Mouse (Mus musculus): ENCODE results near the gene Glipr1.
"Not testable (repeated sequence)": the region's sequence is repeated elsewhere in the genome, so short reads cannot be mapped to it uniquely, and the experiment has no call there.

Gene Glipr1

DNA sequence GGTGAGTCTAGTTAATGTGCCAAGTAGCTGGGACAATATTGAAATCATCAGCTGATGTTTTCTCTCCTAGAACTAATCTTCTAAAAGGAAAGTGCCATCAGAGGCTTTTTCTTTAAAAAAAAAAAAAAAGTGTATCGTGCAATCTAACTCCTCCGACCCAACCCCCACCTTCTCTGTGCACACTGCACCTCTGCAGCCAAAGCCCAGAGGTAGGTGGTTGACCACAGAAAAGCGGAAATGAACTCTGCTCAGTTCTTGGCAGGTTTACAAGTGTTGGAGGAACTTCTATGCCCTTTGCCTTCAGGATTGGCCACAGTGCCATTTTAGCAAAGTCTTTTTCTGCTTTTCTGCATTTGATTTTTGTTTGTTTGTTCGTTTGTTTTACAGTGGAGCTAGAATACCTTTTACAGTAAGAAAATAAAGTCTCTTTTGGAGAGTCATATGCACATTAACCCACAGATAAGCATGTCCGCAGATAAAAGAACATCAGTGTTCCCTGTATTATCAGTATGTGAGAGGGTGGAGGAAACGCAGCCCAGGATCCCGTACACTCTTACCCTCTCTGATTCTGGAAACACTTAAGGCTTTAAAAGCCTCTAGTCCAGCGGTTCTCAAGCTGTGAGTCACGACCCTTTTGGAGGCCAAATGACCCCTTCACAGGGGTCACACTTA, at the start of gene Glipr1:
Gene Glipr1, minus strand, starts transcription at position 88 of the 672 bp plus-strand sequence.
- no peak for DNase-seq

DNA sequence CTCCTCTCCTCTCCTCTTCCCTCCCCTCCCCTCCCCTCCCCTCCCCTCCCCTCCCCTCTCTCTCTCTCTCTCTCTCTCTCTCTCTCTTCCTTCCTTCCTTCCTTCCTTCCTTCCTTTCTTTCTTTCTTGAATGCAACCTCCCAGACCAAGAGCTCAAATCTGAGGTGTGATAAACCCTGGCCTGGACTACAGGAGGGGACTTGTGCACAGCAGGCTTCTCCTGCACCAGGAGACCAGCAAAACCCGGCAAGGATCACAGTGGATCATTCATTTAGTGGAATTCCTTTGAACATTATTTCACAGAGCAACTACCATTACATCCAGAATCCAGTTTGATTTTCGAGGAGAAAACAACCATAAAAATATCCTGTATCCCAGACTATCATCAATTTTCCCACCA, 49.5 kb upstream of the Glipr1 start:
- not testable (repeated sequence) for DNase-seq

DNA sequence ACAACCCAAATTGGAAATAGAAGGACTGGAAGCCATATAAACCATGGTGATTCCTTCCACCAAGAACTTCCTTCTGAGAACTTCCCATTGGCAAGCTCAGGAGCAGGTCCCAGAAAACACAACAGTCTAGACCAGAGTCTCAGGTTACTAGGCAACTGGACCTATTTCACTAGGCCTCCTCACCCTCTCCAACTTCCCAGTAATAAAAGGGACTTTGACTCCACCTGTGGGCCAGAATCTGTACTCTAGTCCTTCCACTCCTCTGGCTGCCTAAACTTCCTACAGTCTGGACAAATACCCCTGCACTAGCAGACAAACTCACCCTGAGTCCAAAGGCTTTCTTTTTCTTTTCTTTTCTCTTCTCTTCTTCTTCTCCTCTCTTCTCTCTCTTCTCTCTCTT, 48.8 kb upstream of the Glipr1 start:
- DNase-seq: no peak

DNA sequence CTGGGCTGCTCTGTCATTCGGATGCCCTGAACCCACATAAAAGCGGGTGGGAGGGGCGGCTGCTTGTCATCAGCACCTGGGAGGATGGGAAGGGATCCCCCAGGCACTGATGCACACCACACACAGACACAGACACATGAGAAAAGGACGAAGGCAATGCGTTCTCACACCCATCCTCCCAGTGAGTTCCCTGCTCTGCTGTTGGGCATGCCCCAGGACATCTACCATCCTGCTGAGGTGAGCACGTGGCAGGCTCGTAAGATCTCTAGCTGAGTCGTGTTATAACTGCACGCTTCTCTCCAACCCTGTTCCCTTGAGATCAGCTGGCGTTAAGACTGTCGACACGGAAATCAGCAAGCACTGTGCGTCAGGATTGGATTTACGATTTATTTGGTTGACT, 41.9 kb upstream of the Glipr1 start:
- not testable (repeated sequence) for DNase-seq

DNA sequence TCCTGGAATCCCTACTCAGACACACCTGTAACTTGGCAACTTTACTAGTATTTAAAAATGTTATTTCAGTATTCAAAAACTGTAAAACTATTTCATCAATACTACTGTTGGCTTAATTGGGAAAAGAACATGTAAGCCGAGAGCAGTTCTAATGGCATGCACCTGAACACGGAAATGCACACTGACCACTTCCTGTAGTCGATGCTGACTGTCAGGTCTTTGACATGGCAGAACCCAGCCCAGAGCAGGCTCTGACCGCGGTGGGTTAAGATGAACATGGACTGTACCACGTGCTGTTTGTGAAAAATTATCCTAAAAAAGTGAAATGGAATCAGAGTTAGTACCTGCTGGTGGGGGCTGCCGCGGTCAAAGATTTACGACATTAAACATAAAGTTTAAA, 41.1 kb upstream of the Glipr1 start:
- DNase-seq: not testable (repeated sequence)

DNA sequence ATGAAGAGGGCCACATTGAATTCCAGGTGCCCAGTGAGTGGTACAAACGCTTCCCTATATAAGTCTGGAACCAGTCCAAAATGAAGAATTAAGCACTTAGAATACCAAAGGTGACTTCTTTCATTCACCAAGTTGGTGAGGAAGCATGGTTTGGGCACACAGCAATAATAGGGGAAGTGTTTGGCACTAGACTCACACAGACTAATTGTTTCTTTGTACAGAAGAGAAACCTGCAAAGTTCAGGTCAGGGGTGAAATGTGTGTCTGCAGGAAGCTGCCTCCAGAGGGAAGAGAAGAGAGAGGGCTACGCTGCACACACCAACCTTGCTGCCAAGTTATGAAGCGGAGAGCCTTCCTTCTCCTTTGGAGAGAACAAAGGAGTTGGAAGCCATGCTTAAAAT, 26.3 kb upstream of the Glipr1 start:
- not testable (repeated sequence) for DNase-seq

DNA sequence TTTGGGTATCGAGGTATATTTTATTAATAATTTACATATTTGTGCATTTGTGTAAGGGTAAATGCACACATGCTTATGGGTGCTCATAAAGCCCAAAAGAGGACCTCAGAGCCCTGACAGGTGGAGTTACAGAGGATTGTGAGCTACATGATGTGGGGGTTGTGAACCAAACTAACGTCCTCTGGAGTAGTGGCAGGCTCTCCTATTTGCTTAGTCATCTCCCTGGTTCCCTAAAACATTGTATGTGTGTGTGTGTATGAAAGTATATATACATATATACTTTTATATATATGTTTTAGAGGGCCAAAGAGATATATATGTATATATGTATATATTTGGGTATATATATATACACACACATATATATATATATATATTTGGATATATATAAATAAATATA, 21.2 kb upstream of the Glipr1 start:
- no peak for DNase-seq

DNA sequence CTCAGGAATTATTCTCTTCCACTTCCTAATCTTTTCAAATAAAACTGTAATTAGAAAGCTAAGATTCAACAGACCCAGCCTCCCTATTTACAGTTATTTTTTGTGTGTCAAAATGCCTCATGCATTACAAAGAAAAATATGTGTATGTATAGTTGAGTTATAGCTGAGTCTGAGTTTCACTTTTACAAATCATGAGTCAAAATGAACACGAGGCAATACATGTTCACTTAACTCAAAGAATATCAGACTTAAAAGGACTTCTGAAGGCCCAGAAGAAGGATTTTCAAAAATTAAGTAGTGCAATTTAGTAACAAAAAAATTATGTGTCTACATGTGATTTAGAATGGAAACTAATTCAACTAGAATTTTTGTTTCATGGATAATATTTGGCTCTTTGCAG, 7.1 kb upstream of the Glipr1 start:
- DNase-seq: not testable (repeated sequence)

DNA sequence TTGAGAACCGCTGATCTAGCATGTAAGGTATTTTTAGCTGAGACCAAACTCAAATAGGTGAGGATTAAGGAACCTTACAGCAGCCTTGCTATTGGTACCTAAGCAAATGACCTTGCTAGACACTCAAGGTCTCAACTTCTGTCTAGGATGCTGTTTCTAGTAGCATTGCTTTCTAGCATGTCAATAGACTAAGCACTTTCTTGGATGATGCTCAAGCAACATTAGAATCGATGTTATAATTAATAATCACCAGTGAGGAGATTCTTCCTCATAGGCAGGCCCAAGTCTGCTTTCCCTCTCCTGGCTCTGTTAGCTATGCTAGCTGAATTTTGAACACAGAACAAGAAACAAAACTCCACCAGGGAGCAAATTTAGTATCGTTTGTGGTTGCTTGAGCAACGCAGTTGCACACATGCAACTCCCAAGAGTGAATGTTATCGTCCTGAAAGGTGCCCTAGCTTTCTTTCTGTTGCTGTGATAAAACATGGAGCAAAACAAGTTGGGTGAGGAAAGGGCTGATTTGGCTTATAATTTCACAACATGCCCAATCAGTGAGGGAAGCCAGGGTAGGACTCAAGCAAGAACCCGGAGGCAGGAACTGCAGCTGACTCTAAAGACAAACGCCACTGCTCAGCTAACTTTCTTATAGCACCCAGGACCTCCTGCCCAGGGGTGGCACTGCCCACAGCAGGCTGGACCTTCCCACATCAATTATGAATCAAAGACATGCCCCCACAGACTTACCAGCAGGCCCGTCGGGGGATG, 493 bp downstream of the Glipr1 start:
- no peak for DNase-seq

DNA sequence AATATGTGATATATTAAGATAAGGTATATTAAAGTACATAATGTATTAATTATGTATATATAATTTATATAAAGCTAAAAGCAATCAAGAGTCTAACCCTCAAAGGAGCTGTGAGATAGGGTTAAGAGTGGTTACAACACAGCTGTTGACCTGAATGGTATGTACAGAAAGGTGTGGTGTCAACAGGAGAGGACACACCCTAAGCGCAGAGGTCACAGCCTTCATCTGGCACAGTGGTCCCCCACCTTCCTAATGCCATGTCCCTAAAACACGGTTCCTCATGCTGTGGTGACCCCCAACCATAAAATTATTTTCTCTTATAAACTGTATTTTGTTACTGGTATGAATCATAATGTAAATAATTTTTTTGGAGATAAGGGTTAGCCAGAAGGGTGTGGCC, 1.1 kb downstream of the Glipr1 start:
- DNase-seq: no peak

DNA sequence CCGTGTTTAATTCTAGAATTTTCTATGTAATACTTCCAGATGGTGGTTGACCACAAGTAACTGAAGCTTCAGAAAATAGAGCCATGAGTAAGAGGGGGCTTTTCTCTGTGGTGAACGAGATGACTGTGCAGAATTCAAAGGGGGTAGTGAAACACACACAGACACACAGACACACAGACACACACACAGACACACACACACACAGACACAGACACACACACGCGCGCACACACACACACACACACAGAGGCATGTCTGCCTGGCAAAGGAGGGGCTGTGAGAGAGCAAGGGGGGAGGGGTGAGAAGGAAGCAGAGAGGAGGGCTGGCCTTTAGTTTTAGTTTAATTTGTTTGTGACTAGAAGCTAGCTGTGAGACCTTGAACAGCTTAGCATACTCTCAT, 1.9 kb downstream of the Glipr1 start:
- DNase-seq: no peak

DNA sequence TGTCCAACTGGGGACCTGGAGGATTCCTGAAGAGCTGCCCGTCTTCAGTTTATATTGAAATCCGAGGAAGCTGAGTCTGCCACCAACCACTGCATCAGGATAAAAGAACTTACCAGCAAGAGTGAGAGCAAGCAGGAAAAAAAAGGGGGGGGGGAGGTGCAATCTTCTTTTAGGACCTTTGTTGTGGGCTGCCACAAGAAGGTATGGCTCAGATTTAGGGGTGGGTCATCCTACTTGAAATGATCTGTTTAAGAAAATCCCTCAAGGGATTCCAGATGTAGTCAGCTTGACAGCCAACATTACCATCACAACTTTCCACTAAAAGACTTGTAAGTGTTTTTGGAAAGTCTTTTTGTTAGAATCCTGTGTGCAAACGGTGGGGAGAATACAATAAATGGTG, 2.7 kb downstream of the Glipr1 start:
- no peak for DNase-seq

DNA sequence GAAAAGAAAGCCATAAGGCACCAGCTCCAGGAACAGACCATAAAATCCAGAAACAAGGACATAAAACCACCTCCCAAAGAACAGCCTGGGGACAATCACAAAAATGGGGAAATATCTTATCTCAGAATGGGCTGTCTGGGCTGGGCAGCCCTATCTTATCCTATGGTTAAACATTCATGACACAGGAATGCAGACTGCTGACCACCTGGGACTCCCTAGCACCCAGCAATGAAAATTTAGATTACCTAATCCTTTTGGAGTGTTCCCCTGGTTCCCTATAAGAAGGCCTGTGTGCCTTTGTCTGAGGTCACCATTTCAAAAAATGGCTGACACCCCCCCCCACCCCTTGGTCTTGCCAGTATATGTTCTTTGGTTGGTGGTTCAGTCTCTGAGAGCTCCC, 4.8 kb downstream of the Glipr1 start:
- no peak for DNase-seq

DNA sequence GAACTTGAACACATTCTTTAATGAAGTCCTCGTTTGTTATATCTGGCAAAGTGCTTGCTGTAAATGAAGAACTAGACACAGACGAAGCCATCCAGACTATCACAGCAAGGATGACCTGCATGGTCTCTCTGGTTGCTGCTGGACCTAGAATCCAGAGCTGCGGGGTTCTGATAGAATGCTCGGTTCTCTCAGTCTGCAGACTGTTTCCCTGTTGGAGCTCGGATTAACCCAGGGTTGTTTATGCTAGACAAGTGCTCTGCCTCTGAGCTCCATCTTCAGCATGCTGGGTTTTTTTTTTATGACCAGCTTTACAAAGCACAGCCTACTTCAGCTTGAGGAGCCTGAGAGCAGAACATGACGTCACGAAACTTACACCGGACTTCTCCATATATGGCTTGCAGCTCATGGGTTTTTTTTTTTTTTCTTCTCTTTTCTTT, 5.5 kb downstream of the Glipr1 start:
- no peak for DNase-seq

DNA sequence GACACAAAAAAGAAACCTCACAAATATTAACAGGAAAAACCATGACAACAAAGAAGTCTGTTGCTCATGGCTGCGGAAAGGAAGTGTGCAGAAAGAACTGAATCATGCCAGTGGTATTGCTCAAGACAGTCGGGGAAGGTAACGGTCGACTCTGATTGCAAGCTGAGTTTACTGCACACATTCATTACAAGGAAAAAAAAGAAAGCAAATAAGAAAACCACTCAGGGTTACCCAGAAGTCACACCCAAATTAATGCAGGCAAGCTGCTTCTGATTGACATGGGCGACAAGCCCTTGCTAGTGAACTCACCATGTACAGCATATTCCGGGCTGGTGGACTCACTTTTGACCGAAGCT, 5.9 kb downstream of the Glipr1 start:
- no peak for DNase-seq

DNA sequence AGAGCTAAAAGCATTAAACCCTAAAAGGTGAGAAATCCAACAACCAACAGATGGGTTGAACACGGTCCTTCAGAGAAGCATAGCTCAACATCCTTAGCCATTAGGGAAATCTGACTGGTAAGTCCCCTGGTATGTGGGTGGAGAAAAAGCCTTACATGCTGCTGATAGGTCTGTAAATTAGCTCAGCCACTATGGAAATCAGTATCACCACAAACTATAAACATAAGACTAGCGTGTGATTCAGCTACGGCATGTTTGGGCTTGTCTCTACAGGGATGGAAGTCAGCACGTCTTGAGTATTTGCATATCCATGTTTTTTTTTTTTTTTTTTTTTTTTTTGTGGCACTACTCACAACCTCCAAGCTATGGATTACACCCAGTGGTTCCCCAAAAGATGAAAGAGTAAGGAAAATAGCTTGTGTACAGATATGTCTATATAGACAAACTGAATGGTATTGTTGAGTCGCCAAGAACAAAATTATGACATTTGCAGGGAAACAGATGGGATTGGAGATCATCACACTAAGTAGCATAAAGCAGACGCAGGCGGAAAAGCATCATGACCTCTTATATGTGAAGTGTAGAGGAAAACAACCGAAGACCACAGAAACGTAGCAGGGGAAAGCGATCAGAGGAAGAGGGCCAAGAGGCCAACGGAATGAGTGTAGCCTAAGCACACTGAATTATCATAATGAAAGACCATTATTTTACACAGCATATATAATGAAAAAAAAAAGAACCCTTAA, 6.5 kb downstream of the Glipr1 start:
- DNase-seq: no peak

DNA sequence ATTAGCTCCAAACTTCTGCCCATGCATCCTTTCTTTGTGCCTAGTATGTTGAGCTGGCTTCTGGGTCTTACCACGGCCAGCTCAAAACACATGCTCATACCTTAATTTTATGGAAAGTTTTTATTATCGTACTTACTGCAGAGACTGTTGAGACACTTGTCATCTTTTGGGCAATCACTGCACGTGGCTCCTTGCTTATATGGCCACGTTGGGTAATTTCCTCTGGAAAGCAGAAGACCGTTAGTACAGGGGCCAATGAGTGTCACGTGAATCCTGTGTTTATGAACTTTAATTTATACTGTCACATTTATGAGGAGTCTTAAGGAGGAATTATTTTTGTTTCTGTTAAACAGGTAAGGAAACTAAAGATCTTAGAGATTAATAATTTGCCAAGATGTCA, 16.0 kb downstream of the Glipr1 start:
- no peak for DNase-seq

DNA sequence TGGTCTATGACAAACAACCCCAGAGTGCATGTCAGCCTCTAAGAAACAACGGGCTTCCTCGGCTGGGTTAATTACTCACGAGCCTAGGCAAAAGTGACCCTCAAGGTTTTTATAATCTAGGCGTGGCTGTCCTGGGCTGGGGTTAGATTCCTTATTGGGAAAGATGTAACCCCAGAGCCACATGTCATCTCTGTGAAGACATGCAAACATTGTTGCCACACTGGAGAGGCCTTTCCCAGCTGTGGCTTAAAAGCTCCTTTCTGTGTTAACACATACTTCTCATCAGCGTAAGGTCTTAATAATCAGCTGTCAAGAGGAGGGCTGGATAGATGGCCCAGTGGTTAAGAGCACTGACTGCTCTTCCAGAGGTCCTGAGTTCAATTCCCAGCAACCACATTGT, 19.4 kb downstream of the Glipr1 start:
- no peak for DNase-seq

DNA sequence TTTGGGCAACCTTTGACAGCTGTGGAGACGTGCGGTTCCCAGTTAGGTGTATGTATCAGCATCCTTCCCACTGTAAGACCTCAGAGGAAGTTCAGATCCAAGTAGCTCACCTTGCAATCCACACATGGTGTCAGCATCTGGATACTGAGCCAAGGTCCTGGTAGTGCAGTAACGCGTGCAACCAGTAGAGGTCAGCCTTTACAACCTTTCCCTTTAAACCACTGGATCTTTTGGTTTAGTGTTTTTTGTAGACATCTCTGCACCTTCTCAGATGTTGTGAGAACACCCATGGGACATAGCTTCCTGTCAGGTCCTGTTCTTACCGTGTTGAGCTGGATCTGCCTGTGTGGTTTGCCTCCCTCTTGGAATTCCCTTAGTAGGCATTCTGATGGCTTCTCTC, 24.8 kb downstream of the Glipr1 start:
- peak; percentile 53 for DNase-seq

DNA sequence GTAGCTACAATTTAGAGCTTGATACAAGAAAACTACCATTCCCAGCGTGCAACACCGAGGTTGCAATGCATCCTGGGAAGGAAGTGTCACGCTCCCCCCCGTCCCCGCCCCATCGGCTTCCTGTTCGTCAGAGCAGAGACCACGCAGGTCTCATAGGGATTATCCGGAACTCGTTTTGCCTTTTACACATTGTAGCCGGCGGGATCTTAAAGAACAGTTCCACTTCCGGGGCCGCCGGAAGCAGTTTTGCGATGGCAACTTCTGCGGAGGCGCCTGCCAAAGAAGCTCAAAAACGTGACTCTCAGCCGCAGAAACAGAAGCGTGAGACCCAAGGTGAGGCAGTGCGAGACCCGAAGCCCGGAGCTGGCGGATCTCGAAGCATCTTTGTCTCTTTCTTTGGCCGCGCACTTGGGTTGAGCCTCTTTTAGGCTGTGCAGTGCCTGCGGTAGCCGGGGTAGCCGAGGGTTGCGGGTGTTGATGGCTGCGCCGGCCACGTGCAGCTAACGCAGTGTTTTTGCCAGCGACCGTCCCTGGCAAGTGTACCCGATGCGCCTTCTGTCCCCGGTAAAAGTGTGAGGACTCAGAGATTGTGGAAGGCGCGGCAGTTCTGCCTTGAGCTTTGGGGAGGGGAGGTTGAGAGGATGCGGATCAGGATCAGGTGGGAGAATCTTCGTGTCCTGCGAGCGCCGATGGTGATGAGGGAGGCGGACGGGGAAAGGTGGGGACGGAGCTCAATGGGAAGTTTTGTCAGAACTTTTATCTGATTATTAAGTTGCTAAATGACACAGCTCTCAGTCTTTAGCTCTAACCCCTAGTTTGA, 29.7 kb downstream of the Glipr1 start, which contains the start of gene Krr1:
Gene Krr1, plus strand, starts transcription at position 123 of the 820 bp plus-strand sequence.
- DNase-seq: peak; percentile 91

DNA sequence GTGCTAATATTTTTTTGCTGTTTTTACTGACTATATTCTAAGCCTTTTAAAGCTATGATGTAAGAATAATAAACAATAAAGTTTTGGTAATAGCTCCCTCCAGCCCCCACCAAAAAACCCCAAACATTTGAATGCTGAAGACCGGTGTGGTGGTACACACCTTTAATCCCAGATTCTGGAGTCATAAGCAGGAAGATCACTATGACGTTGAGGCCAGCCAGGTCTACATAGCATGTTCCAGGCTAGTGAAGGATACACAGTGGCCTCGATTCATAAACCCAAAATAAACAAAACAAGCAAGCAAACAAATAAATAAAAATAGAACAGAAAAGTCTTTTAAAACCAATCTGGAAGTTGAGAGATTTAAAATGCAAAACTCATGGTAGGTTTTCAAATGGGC, 30.5 kb downstream of the Glipr1 start:
- DNase-seq: no peak

DNA sequence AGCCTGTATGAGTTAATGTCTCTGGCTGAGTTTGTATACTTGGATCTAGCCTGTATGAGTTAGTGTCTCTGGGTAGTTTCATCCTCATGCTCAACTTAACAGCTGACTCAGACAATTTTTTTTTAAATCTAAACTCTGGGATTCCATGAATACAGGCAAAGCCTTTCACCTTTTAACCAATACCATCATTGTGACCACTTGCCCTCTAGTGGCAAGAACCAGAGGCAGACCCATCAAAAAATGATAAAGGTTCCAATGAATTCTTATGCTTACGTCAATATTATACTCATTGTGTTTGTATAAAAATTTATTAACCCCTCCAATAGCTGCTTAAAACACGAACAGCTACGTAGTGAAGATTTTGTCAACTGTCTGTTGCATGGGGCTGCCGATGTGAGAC, 36.0 kb downstream of the Glipr1 start:
- DNase-seq: no peak

DNA sequence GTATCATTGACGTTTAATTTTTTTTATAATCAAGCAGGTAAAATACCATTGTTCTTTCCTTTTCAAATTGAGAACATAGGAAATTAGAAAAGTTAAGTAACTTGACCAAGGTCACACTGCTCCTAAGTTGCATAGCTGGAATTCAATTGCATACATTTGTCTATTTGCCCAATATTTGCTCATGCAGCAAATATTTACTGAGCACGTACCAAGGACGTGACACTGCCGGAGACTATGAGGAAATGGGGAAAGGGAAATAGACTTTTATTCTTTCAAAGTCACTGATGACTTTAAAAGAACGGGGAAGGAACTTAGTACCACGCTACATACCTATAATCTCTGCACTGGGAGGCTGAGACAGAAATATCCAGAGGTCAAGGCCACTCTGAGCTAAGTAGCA, 42.0 kb downstream of the Glipr1 start:
- no peak for DNase-seq

All from right cerebral cortex, adult 18-20 months (tissue).